Mouse (Mus musculus): ENCODE measurements around the gene Zfp213. TPM values are rescaled to one million over a fixed set of nuclear protein-coding genes. Genes with fewer than 3 reads are reported as not detected.
"Not testable (repeated sequence)": the region's sequence is repeated elsewhere in the genome, so short reads cannot be mapped to it uniquely, and the experiment has no call there.

Zfp213 gene
- total and polyA plus RNA-seq, 2 experiments from 2014 or later, result 10.9 to 18.8 TPM

DNA sequence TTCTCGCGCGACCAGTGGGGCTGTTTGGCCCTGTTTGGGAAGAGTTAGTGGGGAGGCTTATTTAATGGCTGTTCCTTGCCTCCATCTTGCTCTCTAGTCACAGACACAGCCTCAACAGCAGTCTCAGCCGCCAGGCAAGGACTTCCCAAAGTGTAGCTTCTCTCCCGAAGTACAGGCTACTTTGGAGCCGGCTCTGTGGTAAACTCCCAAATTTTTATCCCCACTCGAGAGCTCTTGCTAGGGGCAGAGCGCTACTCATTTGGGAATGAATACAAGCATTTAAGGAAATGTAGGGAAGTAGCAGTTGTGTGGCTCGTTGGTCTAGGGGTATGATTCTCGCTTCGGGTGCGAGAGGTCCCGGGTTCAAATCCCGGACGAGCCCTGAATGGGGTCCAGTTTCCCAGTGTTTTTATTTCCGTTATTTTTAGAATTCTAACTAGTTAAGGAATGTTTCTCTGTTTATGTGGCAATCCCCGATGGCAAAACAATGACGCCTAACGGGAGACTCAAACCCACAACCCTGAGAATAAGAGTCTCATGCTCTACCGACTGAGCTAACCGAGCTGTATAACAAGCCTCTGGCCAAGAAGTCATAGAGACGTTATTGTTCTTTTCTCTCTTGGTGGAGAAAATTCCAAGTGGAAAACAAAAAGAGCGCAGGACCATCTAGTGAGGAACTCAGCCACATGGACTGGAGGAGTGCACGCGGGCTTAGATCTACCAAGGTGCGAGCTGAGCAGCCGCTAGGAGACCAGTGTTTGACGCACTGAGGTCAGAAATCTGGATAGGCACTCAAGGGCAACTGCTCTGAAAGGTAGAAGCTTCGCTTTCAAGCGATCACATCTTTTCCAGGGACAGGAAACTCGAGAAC lies 23.2 kb downstream of the Zfp213 start:
- peak overlapping the region; percentile 19; the same call in 1 of the 2 replicates for H3K4me2 ChIP-seq (ENCODE audit: low read depth)
- H3K4me1 ChIP-seq (ENCODE audit: insufficient read depth), result 0 out of 2 replicates have a peak, but pooled peaks cover 4% of the 10 kb centered on the region
- no peaks in the 10 kb centered on the region for H3K9me3 ChIP-seq (ENCODE audit: low read length)
- 16% methylated on average over 31 of the region's 31 CpGs for WGBS
- DNase-seq (no peak), ATAC-seq (peak; percentile 40; the same call in 1 of the 2 replicates)
- no peak overlapping the region for H3K27ac ChIP-seq (ENCODE audit: low read depth, low read length)
- H3K9ac ChIP-seq, result no peak overlapping the region
- H3K4me3 ChIP-seq (ENCODE audit: low read depth, low read length), result peak overlapping the region; percentile 11; the same call in 1 of the 2 replicates
- no peak for TF ChIP-seq CTCF (IDR thresholded peaks at IDR 0.05; ENCODE audit: low read depth)
- H3K36me3 ChIP-seq (ENCODE audit: insufficient read depth), result no peaks in the 10 kb centered on the region
- peaks cover 31% of the 10 kb centered on the region for H3K27me3 ChIP-seq (ENCODE audit: insufficient read depth, low read length)

DNA sequence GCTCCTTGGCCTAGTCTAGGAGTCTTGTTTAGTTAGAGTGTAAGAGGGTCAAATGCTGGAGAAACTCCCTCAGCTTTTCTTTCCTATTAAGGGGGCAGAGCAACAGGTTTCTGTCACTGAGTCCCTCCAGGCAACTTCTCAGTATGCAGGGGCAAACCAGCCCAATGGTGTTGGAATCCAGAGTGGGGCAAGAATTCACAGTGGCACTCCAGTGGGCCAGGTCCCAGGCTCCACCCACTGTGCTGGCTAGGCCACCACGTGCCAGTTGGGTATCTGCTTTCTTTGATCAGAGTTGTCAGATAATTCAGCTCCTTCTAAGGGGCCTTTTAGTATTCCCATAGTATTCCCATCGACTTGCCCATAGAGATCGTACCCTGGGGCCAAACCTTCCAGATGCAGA lies 23.9 kb downstream of the Zfp213 start:
- Histone ChIP-seq H3K9me3 (ENCODE audit: low read length) (no peaks in the 10 kb centered on the region), H3K36me3 (ENCODE audit: insufficient read depth) (no peaks in the 10 kb centered on the region), H3K4me3 (ENCODE audit: low read depth, low read length) (0 out of 2 replicates have a peak overlapping the region, but pooled peaks have one; percentile 11), H3K4me1 (ENCODE audit: insufficient read depth) (0 out of 2 replicates have a peak, but pooled peaks cover 4% of the 10 kb centered on the region), H3K4me2 (ENCODE audit: low read depth) (no peak overlapping the region), H3K9ac (no peak overlapping the region), H3K27me3 (ENCODE audit: insufficient read depth, low read length) (peaks cover 31% of the 10 kb centered on the region), H3K27ac (ENCODE audit: low read depth, low read length) (no peak overlapping the region)
- WGBS, result 43% methylated on average over 3 of the region's 3 CpGs
- ATAC-seq, result no peak
- TF ChIP-seq CTCF (IDR thresholded peaks at IDR 0.05; ENCODE audit: low read depth), result no peak
- DNase-seq, result no peak

- Histone ChIP-seq H3K9me3 (ENCODE audit: low read length) (no peaks in the 10 kb centered on the region), H3K27ac (ENCODE audit: low read depth, low read length) (no peak overlapping the region), H3K4me2 (ENCODE audit: low read depth) (no peak overlapping the region), H3K4me1 (ENCODE audit: insufficient read depth) (0 out of 2 replicates have a peak, but pooled peaks cover 4% of the 10 kb centered on the region), H3K9ac (no peak overlapping the region), H3K36me3 (ENCODE audit: insufficient read depth) (no peaks in the 10 kb centered on the region), H3K4me3 (ENCODE audit: low read depth, low read length) (no peak overlapping the region), H3K27me3 (ENCODE audit: insufficient read depth, low read length) (peaks cover 35% of the 10 kb centered on the region)
- 89% methylated on average over 5 of the region's 5 CpGs for WGBS
- ATAC-seq (no peak), DNase-seq (no peak)
- no peak for TF ChIP-seq CTCF (IDR thresholded peaks at IDR 0.05; ENCODE audit: low read depth)
These were observed 24.4 kb downstream of the Zfp213 start for GRCm38 (mm10) chr17:23539608-23540007.

- TF ChIP-seq CTCF (IDR thresholded peaks at IDR 0.05; ENCODE audit: low read depth), result no peak
- DNase-seq, result no peak
- ATAC-seq, result no peak
- Histone ChIP-seq H3K27ac (ENCODE audit: low read depth, low read length) (no peak overlapping the region), H3K9ac (0 out of 2 replicates have a peak overlapping the region, but pooled peaks have one; percentile 10), H3K4me2 (ENCODE audit: low read depth) (peak overlapping the region; percentile 55), H3K27me3 (ENCODE audit: insufficient read depth, low read length) (peaks cover 35% of the 10 kb centered on the region), H3K36me3 (ENCODE audit: insufficient read depth) (no peaks in the 10 kb centered on the region), H3K4me1 (ENCODE audit: insufficient read depth) (0 out of 2 replicates have a peak, but pooled peaks cover 4% of the 10 kb centered on the region), H3K4me3 (ENCODE audit: low read depth, low read length) (peak overlapping the region; percentile 38), H3K9me3 (ENCODE audit: low read length) (no peaks in the 10 kb centered on the region)
- 8% methylated on average over 21 of the region's 21 CpGs for WGBS
These were observed 25.6 kb downstream of the Zfp213 start for GRCm38 (mm10) chr17:23538299-23539015.

GRCm38 (mm10) chr17:23537554-23538255 lies 26.3 kb downstream of the Zfp213 start:
- peak overlapping the region; percentile 55 for H3K4me2 ChIP-seq (ENCODE audit: low read depth)
- H3K4me1 ChIP-seq (ENCODE audit: insufficient read depth), result 0 out of 2 replicates have a peak, but pooled peaks cover 4% of the 10 kb centered on the region
- peaks cover 35% of the 10 kb centered on the region for H3K27me3 ChIP-seq (ENCODE audit: insufficient read depth, low read length)
- no peaks in the 10 kb centered on the region for H3K9me3 ChIP-seq (ENCODE audit: low read length)
- DNase-seq (no peak), ATAC-seq (no peak)
- H3K36me3 ChIP-seq (ENCODE audit: insufficient read depth), result no peaks in the 10 kb centered on the region
- no peak for TF ChIP-seq CTCF (IDR thresholded peaks at IDR 0.05; ENCODE audit: low read depth)
- no peak overlapping the region for H3K27ac ChIP-seq (ENCODE audit: low read depth, low read length)
- H3K4me3 ChIP-seq (ENCODE audit: low read depth, low read length), result peak overlapping the region; percentile 38
- H3K9ac ChIP-seq, result 0 out of 2 replicates have a peak overlapping the region, but pooled peaks have one; percentile 10
- WGBS, result 4% methylated on average over 27 of the region's 27 CpGs

GRCm38 (mm10) chr17:23535046-23535788 lies 28.8 kb downstream of the Zfp213 start:
- not testable (repeated sequence) for H3K9me3 ChIP-seq (ENCODE audit: low read length); DNase-seq; ATAC-seq; H3K4me1 ChIP-seq (ENCODE audit: insufficient read depth); H3K9ac ChIP-seq; H3K36me3 ChIP-seq (ENCODE audit: insufficient read depth); H3K4me3 ChIP-seq (ENCODE audit: low read depth, low read length); H3K27ac ChIP-seq (ENCODE audit: low read depth, low read length)
- peaks cover 30% of the 10 kb centered on the region for H3K27me3 ChIP-seq (ENCODE audit: insufficient read depth, low read length)
- 1% methylated on average over 17 of the region's 29 CpGs for WGBS
- 0 out of 2 replicates have a peak overlapping the region, but pooled peaks have one; percentile 15 for H3K4me2 ChIP-seq (ENCODE audit: low read depth)

DNA sequence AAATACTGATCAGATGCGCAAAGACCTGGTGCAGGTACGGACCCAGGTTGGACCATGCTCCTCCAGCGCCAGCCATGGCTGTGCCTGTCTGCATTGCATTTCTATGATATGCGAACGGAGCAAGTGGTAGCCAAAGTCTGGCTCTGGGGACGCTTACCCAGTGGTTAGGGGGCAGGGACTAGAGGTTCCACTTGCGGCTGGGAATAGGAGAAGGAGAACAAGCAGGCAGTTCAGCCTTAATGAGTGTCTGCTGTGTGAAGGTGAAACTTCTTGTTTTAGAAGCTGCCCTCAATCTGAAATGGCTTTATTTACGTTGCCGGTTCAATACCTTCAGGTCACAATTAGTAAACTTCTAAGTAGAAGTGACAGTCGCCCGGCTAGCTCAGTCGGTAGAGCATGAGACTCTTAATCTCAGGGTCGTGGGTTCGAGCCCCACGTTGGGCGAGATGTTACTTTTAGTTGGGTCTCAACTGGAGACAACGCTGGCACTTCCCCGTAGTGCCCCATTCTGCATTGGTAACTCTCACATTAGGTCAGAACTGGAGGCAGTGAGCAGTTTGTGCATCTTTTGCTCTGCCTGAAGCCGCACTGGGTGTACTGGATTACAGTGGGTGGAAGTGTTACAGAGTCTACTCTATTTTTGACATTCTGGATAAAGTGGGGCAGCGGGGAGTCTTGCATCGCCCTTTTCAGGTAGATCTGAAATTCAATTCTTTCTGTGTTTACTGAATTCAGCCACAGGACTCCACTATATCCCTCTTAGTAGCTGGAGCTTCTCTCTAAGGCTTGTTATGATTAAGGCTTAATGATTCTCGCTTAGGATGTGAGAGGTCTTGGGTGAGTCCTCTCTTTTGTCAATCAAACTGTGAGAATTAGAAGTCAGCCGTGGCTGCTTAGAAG lies 30.2 kb downstream of the Zfp213 start:
- ATAC-seq; H3K36me3 ChIP-seq (ENCODE audit: insufficient read depth): not testable (repeated sequence)

GRCm38 (mm10) chr17:23531408-23531807 lies 32.6 kb downstream of the Zfp213 start:
- H3K27ac ChIP-seq (ENCODE audit: low read depth, low read length); H3K4me1 ChIP-seq (ENCODE audit: insufficient read depth); H3K4me2 ChIP-seq (ENCODE audit: low read depth); H3K4me3 ChIP-seq (ENCODE audit: low read depth, low read length); H3K27me3 ChIP-seq (ENCODE audit: insufficient read depth, low read length); ATAC-seq; DNase-seq; H3K36me3 ChIP-seq (ENCODE audit: insufficient read depth); H3K9me3 ChIP-seq (ENCODE audit: low read length); H3K9ac ChIP-seq: not testable (repeated sequence)
- WGBS, result 41% methylated on average over 1 of the region's 1 CpGs

More for the DNA sequence above, 30.2 kb downstream of the Zfp213 start:
- not testable (repeated sequence) for H3K9me3 ChIP-seq (ENCODE audit: low read length); DNase-seq; H3K9ac ChIP-seq; H3K4me2 ChIP-seq (ENCODE audit: low read depth); H3K4me3 ChIP-seq (ENCODE audit: low read depth, low read length); H3K27ac ChIP-seq (ENCODE audit: low read depth, low read length); H3K4me1 ChIP-seq (ENCODE audit: insufficient read depth)
- WGBS, result 8% methylated on average over 9 of the region's 23 CpGs
- peaks cover 21% of the 10 kb centered on the region for H3K27me3 ChIP-seq (ENCODE audit: insufficient read depth, low read length)

Measured in forebrain, postnatal 0 days (tissue).